Mouse (Mus musculus) layer of hippocampus, adult 9-11 months (tissue): Measurements from ENCODE around the gene Cox7c.
"Not testable (repeated sequence)": the region's sequence is repeated elsewhere in the genome, so short reads cannot be mapped to it uniquely, and the experiment has no call there.

Experiments
- DNase-seq: peaks from one replicate; pipeline ENCODE4 v3.0.0; 2022

Gene Cox7c

DNA sequence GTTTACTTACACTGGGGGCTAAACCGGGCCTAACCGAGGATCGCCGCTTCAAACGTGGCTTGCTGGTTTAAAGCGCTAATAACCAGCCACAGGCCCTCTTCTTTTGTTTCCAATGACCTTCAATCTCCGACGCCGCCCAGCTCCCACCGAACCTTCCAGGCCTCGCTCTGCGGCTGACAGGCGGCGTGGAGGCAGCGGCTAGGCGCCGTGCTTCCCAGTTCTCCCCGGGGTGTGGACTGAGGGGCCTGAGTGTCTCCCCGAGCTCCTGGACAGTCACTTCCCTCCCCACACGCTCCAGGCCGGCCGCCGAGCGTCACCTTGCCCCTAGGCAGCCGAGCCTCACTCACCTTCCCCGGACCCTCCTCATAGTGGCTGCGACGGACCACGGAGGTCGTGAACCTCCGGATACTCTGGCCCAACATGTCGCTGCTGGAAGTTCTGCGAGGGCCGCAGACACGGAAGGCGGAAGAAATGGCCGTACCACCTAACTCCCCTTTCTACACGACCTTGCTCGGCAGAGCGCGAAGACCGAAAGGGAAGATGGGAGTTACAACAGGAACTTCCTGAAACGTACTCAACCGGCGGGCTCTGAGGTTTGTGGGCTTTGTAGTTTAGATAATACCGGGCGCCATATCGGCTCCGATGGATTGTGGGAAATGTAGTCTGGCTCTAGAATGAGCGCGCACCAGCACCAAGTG is at the start of gene Cox7c:
Cox7c (minus strand) TSS at position 651 of the 698 bp plus-strand sequence.
- peak; percentile 92 for DNase-seq

DNA sequence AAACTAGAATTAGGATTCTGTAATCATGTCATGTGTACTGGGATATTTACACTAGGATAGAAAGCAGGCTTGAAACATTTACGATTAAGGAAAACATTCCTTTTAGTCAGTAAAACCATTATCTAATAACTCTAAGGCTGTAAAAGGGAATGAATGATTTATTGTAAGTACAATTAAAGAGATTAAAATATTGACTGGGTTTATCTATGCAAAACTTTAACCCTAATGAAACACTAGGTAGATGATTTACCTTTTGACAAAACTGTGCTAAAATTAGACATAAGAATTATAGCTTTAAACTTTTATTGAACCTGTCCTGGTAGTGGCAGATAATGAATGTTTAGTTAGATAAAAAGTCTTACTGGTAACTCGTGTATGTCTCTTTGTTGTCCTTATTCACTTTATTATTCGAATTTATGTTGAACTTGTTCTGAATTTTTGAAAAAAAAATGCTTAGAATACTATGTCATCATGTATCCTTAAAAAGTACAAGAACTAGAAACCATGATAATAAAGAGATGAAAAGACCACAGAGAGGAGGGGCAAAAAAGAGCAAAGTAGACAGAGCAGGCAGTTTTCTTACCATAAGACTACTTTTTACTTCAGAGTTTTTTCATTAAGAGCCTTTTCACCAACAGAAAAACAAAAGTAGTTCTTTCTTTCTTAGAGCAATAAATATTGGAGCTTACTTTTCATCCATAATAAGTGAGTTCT is 21.5 kb upstream of the Cox7c start:
- no peak for DNase-seq

GRCm38 (mm10) chr13:86067508-86067907 is 20.8 kb upstream of the Cox7c start:
- DNase-seq, result no peak

- not testable (repeated sequence) for DNase-seq
Observed at GRCm38 (mm10) chr13:86054091-86054490, 7.4 kb upstream of the Cox7c start.

DNA sequence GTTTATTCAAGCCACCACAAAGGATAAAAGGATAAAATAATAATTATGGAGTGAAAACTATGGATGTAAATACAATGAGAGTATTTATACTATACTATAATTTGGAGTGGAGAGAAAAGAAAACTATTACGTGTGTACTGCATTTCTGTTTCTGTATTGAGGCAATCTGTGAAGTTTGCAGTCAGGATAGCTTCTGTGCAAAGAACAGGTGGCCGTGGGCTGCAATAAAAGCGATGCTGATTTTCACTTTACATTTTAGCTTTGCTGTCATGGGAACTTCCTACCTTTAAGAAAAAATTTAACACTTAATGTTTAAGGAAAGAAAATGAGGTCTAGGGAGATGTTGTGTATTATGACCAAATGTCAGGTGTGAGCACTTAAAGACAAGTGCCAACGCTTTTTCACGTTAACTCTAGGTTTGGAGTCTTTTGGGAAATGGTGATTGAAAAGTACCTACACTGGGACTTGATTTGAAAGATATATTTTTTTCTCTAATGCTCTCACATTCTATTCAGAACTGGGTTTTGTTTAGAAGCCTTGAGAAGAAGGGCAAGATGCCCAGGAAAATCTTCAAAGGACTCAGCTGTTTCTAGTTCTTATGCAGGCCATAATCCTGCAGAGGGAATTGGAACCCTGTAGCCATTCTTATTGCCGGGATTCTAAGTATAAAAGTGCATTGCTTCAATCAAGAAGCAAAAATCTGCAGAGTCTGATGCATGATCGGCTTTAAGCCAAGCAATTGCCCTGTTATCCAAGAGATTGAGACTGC is 41.6 kb downstream of the Cox7c start:
- peak; percentile 14 for DNase-seq
